Mouse (Mus musculus): ENCODE data around the gene Pcdh9.

DNA sequence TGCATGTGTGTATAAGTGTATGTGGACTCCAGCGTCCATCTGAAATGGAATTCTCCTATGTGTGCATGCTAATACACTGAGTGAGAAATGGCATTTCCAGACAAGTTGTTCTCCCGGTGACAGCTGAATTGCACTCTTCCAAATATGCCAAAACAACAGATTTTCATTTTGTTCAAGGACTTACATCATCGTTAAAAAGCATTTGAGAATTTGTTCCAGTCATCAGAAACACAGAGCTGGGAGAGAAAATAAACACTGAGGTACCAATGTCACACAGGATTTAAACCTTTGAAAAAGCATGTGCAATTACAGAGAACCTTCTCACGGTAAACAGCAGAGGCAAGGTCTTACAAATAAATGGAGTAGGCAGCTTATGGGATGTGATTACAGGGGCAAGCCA lies 290.5 kb downstream of the Pcdh9 start:
- TF ChIP-seq CTCF (conservative IDR thresholded peaks at IDR 0.05; ENCODE audit: insufficient read depth, insufficient read length, low read depth, low read length): no peak
- TF ChIP-seq POLR2A (IDR thresholded peaks at IDR 0.05; ENCODE audit: low read depth, low read length): no peak
